ENCODE assay signal across 17 mouse cellular contexts in genomic region chr7:113076243-113076642, GRCm38 (mm10).
DNase-seq lines count a peak whose midpoint lies in the region; ATAC-seq lines count a peak whose summit lies in the region.
"Had no signal": no experiment of that assay in that cellular context is flagged by ENCODE, and none has a peak within 500 bp of the region (broad histone marks: within the 10 kb centered on the region; RNA-seq: fewer than 3 reads in every experiment).

No protein-coding gene starts in this region.

- no peak overlapping the region for H3K4me2 ChIP-seq in kidney, embryonic 16.5 days (replicated peaks; ENCODE audit: low read depth, low read length)
- H3K4me2 ChIP-seq: forebrain, embryonic 13.5 days; heart, embryonic 11.5 days; heart, embryonic 15.5 days; hindbrain, embryonic 14.5 days; intestine, embryonic 15.5 days had no signal

- no peaks in the 10 kb centered on the region for H3K27me3 ChIP-seq in kidney, embryonic 16.5 days (ENCODE audit: insufficient read depth, low read length)
- H3K27me3 ChIP-seq: forebrain, embryonic 13.5 days; heart, embryonic 15.5 days; intestine, embryonic 15.5 days had no signal

- H3K27ac ChIP-seq in kidney, embryonic 16.5 days (ENCODE audit: low read length): no peak overlapping the region
- H3K27ac ChIP-seq: embryonic facial prominence, embryonic 10.5 days; forebrain, embryonic 13.5 days; heart, adult 2 months; heart, embryonic 15.5 days; hindbrain, embryonic 10.5 days; hindbrain, embryonic 14.5 days; intestine, embryonic 15.5 days had no signal

- H3K9me3 ChIP-seq in kidney, embryonic 16.5 days (ENCODE audit: low read length): no peaks in the 10 kb centered on the region
- H3K9me3 ChIP-seq: embryonic facial prominence, embryonic 10.5 days; forebrain, embryonic 13.5 days; heart, embryonic 15.5 days; hindbrain, embryonic 10.5 days; intestine, embryonic 15.5 days had no signal

- WGBS in kidney, embryonic 16.5 days: 89% methylated on average over 7 of the region's 7 CpGs

- no peak overlapping the region for H3K4me3 ChIP-seq in kidney, embryonic 16.5 days (ENCODE audit: low read length)
- H3K4me3 ChIP-seq: embryonic facial prominence, embryonic 10.5 days; forebrain, embryonic 13.5 days; heart, adult 2 months; heart, embryonic 15.5 days; hindbrain, embryonic 10.5 days; intestine, embryonic 15.5 days had no signal

- 0 out of 2 replicates have a peak, but pooled peaks cover 4% of the 10 kb centered on the region for H3K4me1 ChIP-seq in kidney, embryonic 16.5 days (ENCODE audit: insufficient read depth, low read length)
- H3K4me1 ChIP-seq: embryonic facial prominence, embryonic 10.5 days; intestine, embryonic 15.5 days had no signal

- H3K9ac ChIP-seq in kidney, embryonic 16.5 days (replicated peaks; ENCODE audit: low read length): no peak overlapping the region
- H3K9ac ChIP-seq: forebrain, embryonic 13.5 days; heart, embryonic 15.5 days; hindbrain, embryonic 14.5 days; intestine, embryonic 15.5 days had no signal

- ATAC-seq in frontal cortex, adult (ENCODE audit: low TSS enrichment): 0 out of 2 replicates have a peak, but pooled peaks have one; percentile 20
- no peak for ATAC-seq in kidney, embryonic 16.5 days (ENCODE audit: low FRiP score, low TSS enrichment)
- ATAC-seq: forebrain, embryonic 13.5 days; intestine, embryonic 15.5 days had no signal

- H3K36me3 ChIP-seq in kidney, embryonic 16.5 days (ENCODE audit: insufficient read depth, low read length): no peaks in the 10 kb centered on the region
- H3K36me3 ChIP-seq: embryonic facial prominence, embryonic 10.5 days; heart, embryonic 15.5 days; hindbrain, embryonic 10.5 days; intestine, embryonic 15.5 days had no signal

- no peak for DNase-seq in frontal cortex, postnatal 36 days (ENCODE audit: low spot score in 2 of 2)
- DNase-seq in cerebellum, adult 18-20 months: peak; percentile 33 to 43
- peak; percentile 72 for DNase-seq in cerebellum, adult 9-10 months
- DNase-seq in adrenal gland, adult (ENCODE audit: inconsistent age in 2 of 2, low spot score in 1 of 2): no peak
- DNase-seq: adrenal gland, postnatal 10 days; gastrocnemius, postnatal 10 days; heart, adult 2 months; kidney, adult 18-20 months had no signal

Comparison
In these comparisons a context has a peak if more than half of its experiments do, and no peak if none do; other contexts are left out.
1. DNase-seq: peak in cerebellum, adult 18-20 months (2 of 2) and cerebellum, adult 9-10 months (single experiment); none in frontal cortex, postnatal 36 days (0 of 2) and adrenal gland, adult (0 of 2).